Mouse (Mus musculus): ENCODE measurements around the gene Olfr522.
"Not testable (repeated sequence)": the region's sequence is repeated elsewhere in the genome, so short reads cannot be mapped to it uniquely, and the experiment has no call there.

GRCm38 (mm10) chr7:140132184-140132583, 32.4 kb downstream of the Olfr522 start:
- TF ChIP-seq CTCF (conservative IDR thresholded peaks at IDR 0.05; ENCODE audit: insufficient read depth, insufficient read length, low read depth, low read length); POLR2A (IDR thresholded peaks at IDR 0.05; ENCODE audit: low read depth, low read length): not testable (repeated sequence)
